Mouse (Mus musculus): Measurements from ENCODE around the gene Oxsm.

Oxsm gene

GRCm38 (mm10) chr14:16200969-16201638 lies 48.5 kb downstream of the Oxsm start:
- H3K27me3 ChIP-seq (ENCODE audit: control insufficient read depth, insufficient read depth, low read length, poor library complexity, severe bottlenecking), result no peaks in the 10 kb centered on the region
- H3K36me3 ChIP-seq (ENCODE audit: control insufficient read depth, insufficient read depth, low read length, poor library complexity, severe bottlenecking), result no peaks in the 10 kb centered on the region
- no peak for DNase-seq (ENCODE audit: low read depth, low spot score)

- Histone ChIP-seq H3K27me3 (ENCODE audit: control insufficient read depth, insufficient read depth, low read length, poor library complexity, severe bottlenecking) (no peaks in the 10 kb centered on the region), H3K36me3 (ENCODE audit: control insufficient read depth, insufficient read depth, low read length, poor library complexity, severe bottlenecking) (no peaks in the 10 kb centered on the region)
- DNase-seq (ENCODE audit: low read depth, low spot score), result no peak
These were observed 49.2 kb downstream of the Oxsm start for GRCm38 (mm10) chr14:16200220-16200912.

DNA sequence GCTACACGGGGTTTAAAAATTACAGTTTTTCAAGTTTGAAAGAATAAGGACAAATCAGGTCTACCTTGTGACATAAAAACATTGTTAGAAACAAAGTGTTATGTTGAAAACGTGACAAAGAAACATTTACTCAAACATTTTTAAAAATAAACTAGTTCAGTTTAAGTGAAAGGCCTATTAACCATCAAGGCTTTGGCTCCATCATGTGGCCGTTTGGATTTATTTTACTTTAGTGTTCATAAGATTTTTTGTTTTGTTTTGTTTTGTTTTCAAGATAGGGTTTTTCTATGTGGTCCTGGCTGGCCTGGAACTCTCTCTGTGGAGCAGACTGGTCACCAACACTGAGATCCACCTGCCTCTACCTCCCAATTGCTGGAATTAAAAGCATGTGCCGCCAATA lies 53.1 kb downstream of the Oxsm start:
- Histone ChIP-seq H3K27me3 (ENCODE audit: control insufficient read depth, insufficient read depth, low read length, poor library complexity, severe bottlenecking) (no peaks in the 10 kb centered on the region), H3K36me3 (ENCODE audit: control insufficient read depth, insufficient read depth, low read length, poor library complexity, severe bottlenecking) (no peaks in the 10 kb centered on the region)
- DNase-seq (ENCODE audit: low read depth, low spot score), result peak; percentile 79

DNA sequence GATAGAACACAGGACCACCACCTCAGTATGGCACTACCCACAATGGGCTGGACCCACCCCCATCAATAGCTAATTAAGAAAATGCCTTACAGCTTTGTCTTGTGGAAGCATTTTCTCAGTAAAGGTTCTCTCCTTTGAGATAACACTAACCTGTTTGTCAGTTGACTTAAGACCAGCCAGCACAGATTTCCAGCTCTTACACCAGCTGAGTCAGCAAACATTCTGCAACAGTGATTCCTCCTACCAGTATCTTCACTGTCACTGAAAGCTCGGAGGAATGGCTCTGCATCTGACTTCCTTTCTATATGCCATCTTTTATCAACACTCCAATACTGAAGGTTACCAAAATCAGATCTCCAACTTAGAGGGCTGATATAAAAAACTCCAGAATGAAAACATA lies 54.1 kb downstream of the Oxsm start:
- H3K36me3 ChIP-seq (ENCODE audit: control insufficient read depth, insufficient read depth, low read length, poor library complexity, severe bottlenecking), result no peaks in the 10 kb centered on the region
- no peak for DNase-seq (ENCODE audit: low read depth, low spot score)

GRCm38 (mm10) chr14:16194125-16194524 lies 55.5 kb downstream of the Oxsm start:
- DNase-seq (ENCODE audit: low read depth, low spot score), result peak; percentile 70
- Histone ChIP-seq H3K27me3 (ENCODE audit: control insufficient read depth, insufficient read depth, low read length, poor library complexity, severe bottlenecking) (no peaks in the 10 kb centered on the region), H3K36me3 (ENCODE audit: control insufficient read depth, insufficient read depth, low read length, poor library complexity, severe bottlenecking) (no peaks in the 10 kb centered on the region)

More for the DNA sequence above, 54.1 kb downstream of the Oxsm start:
- no peaks in the 10 kb centered on the region for H3K27me3 ChIP-seq (ENCODE audit: control insufficient read depth, insufficient read depth, low read length, poor library complexity, severe bottlenecking)

DNA sequence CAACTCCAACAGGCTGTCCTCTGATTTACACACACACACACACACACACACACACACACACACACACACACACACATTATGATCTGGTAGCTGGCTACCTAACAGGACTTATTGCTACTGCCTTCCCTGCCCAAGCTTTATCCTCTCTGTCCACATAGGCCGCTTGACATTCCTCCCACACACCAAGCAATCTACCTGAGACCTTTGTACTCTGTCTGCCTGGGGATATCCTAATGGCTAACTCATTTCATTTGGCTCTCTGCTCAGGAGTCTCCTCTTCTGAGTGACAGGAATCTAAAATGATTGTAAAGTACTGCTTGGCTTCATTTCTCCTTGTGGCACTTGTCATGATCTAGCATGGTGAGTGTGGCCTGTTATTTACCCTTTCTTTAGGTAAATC lies 60.5 kb downstream of the Oxsm start:
- H3K27me3 ChIP-seq (ENCODE audit: control insufficient read depth, insufficient read depth, low read length, poor library complexity, severe bottlenecking), result no peaks in the 10 kb centered on the region
- H3K36me3 ChIP-seq (ENCODE audit: control insufficient read depth, insufficient read depth, low read length, poor library complexity, severe bottlenecking), result no peaks in the 10 kb centered on the region
- DNase-seq (ENCODE audit: low read depth, low spot score), result no peak

Measured in splenic B cell, adult 2 months (primary cell).